Mouse (Mus musculus) gastrocnemius, adult 18-20 months (tissue): Measurements from ENCODE around the gene AC109138.7. TPM values are rescaled to one million over a fixed set of nuclear protein-coding genes. Genes with fewer than 3 reads are reported as not detected.

ENCODE experiments used
- DNase-seq: peaks from one replicate; pipeline ENCODE4 v3.0.0; 2021; ENCODE audit warnings: low spot score
- total RNA-seq, 2 experiments: library from RNA; stranded (reverse); gene quantifications; 2 replicates each; pipeline ENCODE4 v1.2.3; 2021

The AC109138.7 gene
- total RNA-seq, 2 experiments from 2014 or later: not detected

DNA sequence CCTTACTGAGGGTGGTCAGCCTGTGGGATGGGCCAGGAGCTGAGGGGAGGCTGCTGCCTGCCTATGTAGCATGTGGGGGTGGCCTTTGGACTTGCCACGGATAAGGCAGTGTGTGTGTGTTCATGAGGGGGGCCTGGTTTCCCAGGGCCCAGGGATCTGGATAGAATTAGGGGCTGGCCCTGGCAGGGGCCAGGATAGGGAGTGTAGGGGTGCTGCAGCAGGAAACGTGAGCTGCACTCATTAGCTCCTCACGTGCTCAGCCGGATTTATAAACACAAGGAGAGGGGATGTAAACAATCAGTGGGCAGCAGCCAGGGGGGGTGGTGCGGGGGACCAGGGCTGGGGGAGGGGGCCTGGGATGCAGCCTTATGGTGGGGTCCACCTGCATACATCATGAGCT is 3.0 kb downstream of the AC109138.7 start:
- no peak for DNase-seq

DNA sequence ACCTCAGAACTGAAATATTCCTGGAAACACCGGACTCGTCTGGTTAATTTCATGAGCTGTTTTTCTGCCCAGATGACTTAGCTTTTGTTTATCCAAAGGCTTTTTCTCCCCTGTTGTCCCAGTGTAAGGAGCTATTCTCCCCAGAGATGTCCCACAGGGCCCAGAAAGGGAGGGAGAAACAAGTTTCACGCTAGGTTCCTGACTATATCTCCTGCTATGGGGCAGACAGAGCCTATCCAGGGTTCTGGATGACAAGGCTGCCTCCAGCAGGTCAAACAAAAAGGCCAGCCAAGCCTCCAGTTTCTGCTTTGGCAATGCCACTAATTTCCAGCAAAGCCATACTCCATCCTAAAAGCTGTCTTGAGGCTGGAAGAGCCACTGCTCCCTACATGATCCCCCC is 3.7 kb downstream of the AC109138.7 start:
- no peak for DNase-seq

DNA sequence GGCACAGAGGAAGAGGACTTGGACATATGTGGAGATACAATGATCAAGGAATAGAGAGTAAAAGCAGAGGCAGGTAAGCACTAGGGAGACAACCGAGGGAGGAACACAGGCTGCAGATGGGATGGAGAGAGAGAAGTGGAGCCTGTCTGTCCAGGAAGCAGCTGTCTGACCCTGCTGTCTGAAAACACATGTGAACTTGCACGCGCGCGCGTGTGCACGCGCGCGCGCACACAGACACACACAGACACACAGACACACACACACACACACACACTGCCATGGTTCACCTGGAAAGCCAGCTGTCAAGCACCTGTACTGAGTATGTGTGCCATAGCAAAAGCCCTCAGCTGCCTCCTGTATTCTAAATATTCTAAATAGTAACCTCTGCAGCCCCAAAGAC is 4.1 kb downstream of the AC109138.7 start:
- no peak for DNase-seq

DNA sequence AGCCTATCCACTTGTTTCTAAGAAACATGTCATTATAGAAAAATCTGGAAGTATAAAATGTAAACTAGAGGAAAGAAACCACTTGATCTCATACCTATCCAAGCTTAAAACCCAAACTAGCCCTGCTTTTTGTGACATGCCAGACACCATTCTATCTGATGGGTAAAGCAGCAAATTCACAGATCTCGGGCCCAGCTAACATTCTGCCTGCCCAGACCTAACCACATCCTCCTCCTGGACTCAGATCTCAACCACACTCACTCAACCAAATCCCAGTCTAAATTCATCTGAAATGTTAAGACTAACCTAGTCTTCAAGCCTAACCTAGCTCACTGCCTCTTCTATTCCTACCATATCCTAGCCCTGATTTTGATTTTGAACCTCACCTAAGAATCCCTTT is 4.6 kb downstream of the AC109138.7 start:
- DNase-seq: no peak

DNA sequence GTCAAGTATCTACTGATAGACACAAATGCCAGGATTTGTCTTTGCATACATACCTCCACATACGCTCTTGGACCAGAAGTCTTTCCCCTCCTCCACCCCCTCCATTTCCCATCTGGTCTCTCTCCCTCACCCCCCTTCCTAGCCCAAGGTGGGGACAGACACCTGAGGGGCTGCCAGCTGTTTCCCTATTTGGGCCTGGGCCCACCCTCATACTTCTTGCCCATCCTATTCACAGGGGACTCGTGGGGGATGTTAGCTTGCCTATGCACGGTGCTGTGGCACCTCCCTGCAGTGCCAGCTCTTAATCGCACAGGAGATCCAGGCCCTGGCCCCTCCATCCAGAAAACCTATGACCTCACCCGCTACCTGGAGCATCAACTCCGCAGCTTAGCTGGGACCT is 5.8 kb downstream of the AC109138.7 start:
- DNase-seq: no peak

DNA sequence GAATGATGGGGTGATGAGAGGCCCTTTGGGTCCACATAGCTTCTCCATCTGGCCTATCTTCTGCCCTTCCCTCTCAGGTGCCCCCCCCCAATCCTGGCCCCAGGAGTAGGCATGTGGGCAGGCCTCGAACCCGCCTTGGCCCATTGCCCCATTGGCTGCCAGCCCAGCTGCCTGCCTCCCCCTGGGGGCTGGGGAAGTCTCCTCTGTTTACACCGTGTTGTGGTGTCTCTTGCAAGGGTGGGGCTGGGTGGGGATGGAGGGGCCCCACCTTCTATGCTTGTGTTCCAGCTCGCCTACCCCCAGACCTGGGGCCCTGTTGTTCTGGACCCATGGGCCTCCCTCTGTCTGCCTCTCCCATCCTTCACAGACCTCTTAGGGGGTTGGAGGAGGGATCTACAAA is 6.3 kb downstream of the AC109138.7 start:
- DNase-seq: no peak

DNA sequence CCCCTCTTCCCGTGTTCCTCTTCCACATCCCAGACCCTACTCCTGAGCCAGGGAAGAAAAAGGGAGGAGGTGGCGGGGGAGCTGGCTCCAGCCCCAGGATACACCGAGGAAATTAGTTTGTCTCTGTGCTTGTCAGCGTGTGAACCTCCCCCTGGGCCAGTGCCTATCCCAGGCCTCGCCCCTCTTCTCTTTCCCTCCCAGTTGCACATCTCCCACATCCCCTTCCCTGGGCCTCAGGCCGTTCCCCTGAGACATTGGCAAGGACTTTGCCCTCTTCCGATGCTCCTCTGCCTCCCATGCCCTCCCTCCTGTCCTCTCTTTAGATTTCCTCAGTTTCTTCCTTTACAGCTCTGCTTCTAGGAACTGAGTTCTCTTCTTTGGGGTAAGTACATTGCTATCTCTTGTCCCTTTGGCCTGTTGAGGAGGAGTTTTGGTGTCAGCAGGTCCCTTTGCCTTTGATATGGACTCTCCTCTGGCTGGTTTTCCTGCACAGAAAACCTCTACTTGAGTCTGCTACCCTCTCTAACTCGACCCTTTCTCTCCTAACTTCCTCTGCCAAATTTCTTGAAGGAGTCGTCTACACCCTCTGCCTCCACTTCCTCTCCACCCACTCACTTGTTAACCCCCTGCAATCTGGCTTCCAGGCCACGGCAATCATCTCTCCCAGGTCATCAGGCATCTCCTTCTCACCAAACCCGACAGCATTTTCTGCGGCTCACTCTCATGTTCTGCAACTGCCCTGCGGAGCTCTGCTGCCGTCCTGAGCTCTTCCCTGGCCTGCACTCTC is 7.0 kb downstream of the AC109138.7 start:
- DNase-seq: no peak

DNA sequence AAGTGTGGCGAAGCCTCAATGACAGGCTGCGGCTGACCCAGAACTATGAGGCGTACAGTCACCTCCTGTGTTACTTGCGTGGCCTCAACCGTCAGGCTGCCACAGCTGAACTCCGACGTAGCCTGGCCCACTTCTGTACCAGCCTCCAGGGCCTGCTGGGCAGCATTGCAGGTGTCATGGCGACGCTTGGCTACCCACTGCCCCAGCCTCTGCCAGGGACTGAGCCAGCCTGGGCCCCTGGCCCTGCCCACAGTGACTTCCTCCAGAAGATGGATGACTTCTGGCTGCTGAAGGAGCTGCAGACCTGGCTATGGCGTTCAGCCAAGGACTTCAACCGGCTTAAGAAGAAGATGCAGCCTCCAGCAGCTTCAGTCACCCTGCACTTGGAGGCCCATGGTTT is 8.0 kb downstream of the AC109138.7 start:
- DNase-seq: no peak

DNA sequence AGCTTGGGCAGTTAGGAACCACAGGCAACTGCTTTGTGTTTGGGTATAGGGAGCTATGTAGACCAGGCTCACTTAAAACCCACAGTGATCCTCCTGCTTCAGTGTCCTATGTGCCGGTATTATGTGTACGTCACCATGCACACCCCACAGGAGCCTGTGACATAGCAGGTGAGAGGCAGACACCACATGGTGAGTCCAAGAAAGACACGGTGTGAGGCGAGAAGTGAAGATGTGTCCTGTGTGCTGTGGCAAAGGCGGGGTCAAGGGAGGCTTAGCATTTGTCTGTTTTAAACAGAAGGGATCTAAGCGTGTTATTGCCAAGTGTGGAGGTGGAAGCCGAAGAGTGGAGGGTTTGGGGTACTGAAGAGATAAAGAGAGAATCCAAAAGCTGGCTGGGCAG is 12.6 kb downstream of the AC109138.7 start:
- DNase-seq: no peak

DNA sequence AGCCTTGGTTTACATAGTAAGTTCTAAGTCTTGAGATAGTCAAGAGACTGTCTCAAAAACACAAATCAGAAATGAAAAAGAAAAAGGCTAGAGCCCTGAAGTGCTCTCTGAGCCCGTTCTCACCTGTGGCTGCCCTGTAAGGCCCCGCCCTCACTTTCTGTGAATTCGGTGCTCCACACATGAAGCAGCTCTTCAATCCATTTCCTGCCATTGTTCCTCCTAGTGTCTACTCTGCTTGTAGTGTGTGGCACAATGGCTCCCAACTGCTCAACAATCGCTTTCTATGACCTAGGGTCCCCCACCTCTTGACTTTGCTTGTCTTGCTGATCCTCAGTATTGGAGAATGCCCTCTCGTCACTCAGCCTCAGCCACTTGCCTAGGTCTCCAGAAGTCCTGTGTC is 13.3 kb downstream of the AC109138.7 start:
- DNase-seq: no peak

DNA sequence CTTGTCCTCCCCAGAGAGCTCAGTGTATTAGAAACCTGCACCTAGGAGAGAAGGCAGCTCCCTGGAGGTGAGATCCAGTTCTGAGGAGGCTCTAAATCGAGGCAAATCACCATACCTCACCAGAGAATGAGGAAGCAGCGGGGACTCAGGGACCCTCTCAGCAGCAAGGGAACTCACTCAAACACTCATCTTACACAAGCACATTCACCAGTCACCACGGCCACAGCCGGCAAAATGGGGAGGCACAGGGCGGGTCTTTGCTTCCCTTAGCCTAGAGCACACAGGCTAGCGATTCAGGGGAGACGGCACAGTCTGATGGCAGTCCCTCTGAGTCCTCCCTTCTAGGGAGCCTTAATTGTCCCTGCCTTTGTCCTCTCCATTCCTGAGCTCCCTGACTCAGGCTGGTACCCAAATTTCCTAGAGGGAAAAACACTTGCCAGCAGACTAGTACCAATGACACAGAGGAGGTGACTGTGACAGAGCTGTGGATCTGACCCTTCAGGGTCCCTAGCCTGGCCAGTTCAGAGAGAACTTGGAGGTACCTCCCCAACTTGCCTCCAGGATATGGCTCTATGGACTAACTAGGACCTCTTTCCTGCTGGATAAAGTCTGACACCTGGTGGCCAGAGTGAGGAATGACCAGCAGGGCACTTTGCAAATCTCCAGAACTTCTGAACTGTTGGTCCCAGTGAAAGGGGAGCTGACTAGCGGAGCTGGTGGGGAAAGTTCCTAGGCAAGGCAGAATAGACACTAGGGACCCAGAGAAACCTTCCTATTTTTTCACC is 13.9 kb downstream of the AC109138.7 start:
- DNase-seq: peak; percentile 87

DNA sequence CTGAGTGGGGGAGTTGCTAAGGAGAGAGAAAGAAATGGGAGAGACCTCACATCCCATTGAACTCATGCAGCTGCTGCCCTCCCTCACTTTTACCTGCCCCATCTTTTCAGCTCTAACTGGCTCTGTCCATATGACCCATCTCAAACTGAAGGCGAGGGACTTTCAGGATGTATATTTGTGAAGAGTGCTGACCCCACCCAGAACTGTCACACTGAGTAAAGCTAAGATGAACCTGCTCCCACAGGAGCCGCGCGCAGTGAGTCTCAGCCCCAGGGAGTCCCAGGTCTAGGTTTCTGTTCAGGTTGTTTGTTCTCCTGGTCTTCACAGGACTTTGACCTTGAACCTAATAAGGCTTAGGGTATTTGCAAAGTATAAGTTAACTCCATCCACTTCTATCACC is 14.7 kb downstream of the AC109138.7 start:
- no peak for DNase-seq

DNA sequence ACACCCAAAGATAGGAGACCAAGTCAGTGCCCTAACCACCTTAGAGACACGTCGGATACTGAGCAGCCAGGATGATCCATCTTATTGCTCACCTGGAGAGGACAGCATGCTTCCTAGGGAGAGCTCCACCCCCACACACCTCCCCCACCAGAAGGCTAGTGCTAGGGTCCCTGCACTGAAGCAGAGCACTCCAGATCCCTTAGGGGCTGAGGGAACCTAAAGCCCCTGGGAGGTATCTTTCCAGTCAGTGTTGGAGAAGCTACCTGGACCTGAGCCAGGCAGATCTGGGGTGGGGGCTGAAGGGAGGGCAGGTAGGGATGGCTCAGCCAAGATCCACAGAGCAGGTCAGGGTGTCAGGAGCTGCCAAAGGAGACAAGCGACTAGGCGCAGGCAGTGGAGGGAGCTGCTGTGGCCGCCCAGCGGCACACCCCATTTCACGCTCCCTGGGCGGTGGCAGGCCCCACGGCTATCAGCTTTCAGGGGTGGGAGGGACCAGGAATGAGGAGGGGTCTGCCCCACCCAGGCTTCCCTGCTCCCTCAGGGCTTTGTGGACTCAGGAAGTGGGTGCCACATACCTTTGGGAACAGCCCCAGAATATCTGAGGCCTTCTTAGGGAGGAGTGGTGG is 15.4 kb downstream of the AC109138.7 start:
- no peak for DNase-seq

DNA sequence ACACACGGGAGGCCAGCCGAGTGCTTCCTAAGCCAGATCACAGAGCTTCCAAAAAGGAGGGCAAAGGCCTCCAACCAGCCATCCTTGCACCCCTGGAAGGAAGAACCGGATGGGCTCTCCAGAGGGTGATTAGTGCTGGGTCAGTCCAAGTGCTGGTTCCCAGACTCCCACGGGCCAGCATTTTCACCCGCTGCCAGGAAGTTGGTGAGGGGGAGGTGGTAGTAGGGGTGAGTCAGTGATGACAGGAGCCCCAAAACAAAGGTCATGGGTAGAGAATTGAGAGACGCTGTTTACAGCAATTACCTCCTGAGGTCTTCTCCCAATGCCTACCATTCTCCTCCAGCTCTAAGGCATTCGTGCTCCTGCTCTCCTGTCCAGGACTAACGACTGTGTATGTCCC is 16.3 kb downstream of the AC109138.7 start:
- DNase-seq: no peak

DNA sequence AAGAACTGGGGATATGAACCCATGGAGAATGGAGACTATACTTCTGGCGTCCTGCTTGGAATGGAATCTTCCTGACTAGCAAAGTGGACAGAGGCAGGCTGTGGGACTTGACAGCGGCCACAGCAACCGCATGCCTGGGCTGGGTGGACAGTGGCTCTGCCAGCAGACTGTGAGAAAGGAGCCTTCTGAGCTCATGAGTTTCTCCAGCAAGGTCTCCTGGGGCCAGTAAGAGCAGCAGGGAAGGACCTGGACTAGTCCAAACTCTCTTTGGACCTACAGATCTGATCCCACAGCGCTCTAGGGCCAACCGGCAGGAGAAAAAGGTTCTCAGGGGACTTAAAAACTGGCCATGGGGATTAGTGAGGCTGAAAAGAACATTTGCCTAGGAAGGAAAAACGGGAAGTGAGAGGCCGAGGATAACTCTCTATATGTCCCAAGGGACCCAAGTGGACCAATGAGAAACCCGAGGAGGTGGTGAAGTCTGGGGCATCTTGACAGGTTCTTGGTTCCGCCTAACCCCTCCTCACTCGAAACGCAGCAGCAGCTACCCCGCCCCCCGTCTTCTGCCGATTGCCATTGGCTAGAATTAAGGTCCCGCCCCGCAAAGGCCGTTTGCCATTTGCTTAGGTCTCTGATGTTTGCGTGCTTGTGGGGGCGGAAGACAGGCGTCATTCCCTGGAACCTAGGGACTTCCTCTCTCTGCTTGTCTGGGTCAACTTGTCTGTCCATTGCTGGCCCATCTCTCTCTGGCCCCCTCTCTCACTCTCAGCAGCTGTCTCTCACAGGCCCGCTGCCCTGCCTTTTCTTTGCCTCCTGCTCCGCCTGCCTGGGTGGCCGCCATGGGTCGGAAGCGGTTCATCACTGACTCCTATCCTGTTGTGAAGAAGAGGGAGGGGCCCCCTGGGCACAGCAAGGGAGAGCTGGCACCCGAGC is 17.4 kb downstream of the AC109138.7 start, which contains the start of gene Pold4:
Pold4 (plus strand) TSS at position 647 of the 933 bp plus-strand sequence.
- DNase-seq: peak; percentile 99

DNA sequence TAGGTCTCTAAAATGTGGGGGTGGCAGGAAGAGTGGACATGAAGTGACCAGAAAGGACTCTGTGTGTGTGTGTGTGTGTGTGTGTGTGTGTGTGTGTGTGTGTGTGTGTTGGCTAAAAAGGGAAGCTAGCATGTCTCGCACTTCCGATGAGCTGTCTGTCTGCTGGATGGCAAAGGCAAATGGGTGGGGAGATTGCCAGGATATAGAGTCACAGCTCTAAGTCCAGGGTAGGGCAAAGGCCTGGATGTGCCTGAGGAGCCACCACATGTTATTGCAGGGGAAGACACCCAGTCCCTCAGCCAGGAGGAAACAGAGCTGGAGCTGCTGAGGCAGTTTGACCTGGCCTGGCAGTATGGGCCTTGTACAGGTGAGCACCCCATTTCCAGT is 18.0 kb downstream of the AC109138.7 start:
- peak; percentile 66 for DNase-seq

DNA sequence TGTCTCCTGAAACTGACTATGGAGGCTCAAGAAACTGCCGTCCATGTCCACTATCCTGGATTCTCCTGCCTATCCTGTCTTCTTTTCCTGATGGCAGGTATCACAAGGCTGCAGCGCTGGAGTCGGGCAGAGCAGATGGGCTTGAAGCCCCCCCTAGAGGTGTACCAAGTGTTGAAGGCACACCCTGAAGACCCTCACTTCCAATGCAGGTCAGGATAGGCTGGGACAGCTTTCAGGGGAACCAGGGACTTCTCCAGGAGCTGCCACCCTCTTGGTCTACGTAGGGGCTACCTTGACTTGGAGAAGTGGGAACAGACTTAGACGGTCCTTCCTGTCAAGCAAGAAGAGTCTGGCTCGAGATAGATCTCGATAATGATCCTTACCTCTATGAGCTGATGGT is 18.5 kb downstream of the AC109138.7 start:
- DNase-seq: no peak

DNA sequence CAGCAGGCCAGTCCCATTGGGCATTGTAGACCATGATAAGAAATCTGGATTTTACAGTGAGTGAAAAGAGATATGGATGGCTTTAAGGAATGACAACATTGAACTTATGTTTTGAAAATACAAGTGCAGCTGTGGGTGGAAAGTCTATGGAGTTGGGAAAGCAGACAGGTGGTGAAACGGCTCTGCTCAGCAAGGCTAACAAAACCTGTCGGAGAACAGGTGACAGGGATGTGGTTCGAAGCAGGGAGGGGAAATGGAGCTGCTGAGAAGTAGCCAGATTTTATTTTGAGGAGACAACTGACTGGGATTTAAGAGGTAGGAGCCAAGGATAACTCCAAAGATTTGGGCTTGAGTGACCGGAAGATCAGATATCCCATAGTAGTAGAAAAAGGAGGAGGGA is 20.4 kb downstream of the AC109138.7 start:
- no peak for DNase-seq

DNA sequence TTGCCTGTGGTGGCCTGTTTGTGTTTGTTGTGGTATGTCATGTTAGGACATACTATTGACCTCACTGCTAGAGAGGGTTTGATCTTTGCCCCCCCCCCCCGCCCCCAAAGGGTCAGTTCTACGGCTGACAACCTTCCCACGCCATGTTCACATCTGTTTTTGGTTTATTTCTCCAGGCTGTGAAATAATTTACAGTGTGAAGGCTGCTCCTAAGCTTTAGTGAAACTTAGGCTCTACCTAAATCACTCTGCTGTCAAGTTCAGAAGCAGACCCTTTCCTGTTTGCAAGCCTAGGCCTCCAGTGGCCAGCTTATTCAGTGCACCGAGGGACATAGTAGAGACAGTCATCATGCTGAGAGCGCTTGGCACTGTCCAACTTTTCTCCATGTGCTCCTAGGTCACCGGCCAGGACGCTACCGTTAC is 26.1 kb downstream of the AC109138.7 start:
- no peak for DNase-seq

DNA sequence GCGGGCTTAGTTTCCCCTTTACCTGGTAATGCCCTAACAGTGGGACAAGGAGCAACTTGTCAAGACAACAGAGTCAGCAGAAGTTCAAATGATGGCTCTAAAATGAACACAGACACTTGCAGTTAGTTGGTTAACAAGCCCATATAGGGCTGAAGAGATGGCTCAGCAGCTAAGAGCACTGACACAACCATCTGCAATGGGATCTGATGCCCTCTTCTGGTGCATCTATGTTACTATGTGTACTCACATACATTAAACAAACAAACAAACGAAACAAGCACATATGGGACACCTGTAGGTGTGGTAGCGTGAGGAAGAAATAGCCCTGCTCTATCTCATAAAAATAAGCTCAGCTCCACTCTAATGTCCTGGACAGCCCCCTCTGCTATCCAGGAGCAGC is 28.3 kb downstream of the AC109138.7 start:
- no peak for DNase-seq

DNA sequence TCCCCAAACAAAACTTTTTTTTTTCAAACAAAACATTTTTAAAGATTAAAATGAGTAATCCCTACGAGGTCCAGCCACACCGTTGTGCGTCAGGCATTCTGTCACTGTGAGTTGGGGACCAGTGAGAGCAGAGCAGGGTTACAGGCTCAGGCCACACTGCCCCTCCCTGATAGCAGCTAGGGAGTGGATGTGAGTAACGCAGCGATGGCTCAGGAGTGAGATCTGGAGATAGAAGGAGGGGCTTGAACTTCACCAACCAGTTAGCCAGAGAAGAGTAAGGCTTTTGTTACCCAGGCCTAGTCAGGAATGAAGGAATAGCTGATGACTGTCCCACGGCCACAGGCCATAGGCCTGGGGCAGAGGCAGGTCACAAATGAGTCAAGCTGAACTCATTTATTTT is 30.6 kb downstream of the AC109138.7 start:
- DNase-seq: no peak
